Mouse (Mus musculus) hindbrain, embryonic 12.5 days (tissue): ENCODE results near the gene Dtx2. TPM values are rescaled to one million over a fixed set of nuclear protein-coding genes. Genes with fewer than 3 reads are reported as not detected.
"Not testable (repeated sequence)": the region's sequence is repeated elsewhere in the genome, so short reads cannot be mapped to it uniquely, and the experiment has no call there.

Experiments
- ATAC-seq: fragments of 200-750 bp; cut with Nextera tagmentation; 2 replicates; pipeline ENCODE4 v1.8.0; 2017; ENCODE audit warnings: moderate TSS enrichment; ENCODE audit not compliant: low FRiP score
- H3K27ac ChIP-seq: fragments of 300-500 bp; sonication (generic); 2 replicates; pipeline ENCODE4 v1.5.1; 2016; ENCODE audit warnings: mild to moderate bottlenecking
- H3K27me3 ChIP-seq: fragments of 300-500 bp; sonication (generic); 2 replicates; pipeline ENCODE4 v1.6.1; 2016; ENCODE audit warnings: mild to moderate bottlenecking
- H3K36me3 ChIP-seq: fragments of 300-500 bp; sonication (generic); 2 replicates; pipeline ENCODE4 v1.6.1; 2016; ENCODE audit warnings: mild to moderate bottlenecking
- H3K4me1 ChIP-seq: fragments of 300-500 bp; sonication (generic); 2 replicates; pipeline ENCODE4 v1.6.1; 2016
- H3K4me2 ChIP-seq: fragments of 300-500 bp; sonication (generic); replicated peaks from 2 replicates; pipeline ENCODE4 v1.6.1; 2016; ENCODE audit warnings: mild to moderate bottlenecking
- H3K4me3 ChIP-seq: fragments of 300-500 bp; sonication (generic); 2 replicates; pipeline ENCODE4 v1.5.1; 2016; ENCODE audit warnings: mild to moderate bottlenecking
- H3K9ac ChIP-seq: fragments of 300-500 bp; sonication (generic); 2 replicates; pipeline ENCODE4 v1.6.1; 2016; ENCODE audit warnings: mild to moderate bottlenecking, moderate library complexity
- H3K9me3 ChIP-seq: fragments of 300-500 bp; sonication (generic); replicated peaks from 2 replicates; pipeline ENCODE4 v1.6.1; 2016; ENCODE audit warnings: mild to moderate bottlenecking
- WGBS: fragments of 180-500 bp; shearing (Covaris S2); methylation state at CpG from one replicate; pipeline ENCODE4 v1.1.7; 2016; 5-methylcytosine and 5-hydroxymethylcytosine counted together
- polyA plus RNA-seq: library from polyadenylated mRNA; unstranded; fragments of >200 nt; fragmentation: Nextera tagmentation; extraction: Ambion mirVana; gene quantifications from 2 replicates; pipeline ENCODE4 v1.2.1, GENCODE M21; 2016

The Dtx2 gene
- polyA plus RNA-seq, 1 experiment from 2014 or later, result 31.4 TPM

DNA sequence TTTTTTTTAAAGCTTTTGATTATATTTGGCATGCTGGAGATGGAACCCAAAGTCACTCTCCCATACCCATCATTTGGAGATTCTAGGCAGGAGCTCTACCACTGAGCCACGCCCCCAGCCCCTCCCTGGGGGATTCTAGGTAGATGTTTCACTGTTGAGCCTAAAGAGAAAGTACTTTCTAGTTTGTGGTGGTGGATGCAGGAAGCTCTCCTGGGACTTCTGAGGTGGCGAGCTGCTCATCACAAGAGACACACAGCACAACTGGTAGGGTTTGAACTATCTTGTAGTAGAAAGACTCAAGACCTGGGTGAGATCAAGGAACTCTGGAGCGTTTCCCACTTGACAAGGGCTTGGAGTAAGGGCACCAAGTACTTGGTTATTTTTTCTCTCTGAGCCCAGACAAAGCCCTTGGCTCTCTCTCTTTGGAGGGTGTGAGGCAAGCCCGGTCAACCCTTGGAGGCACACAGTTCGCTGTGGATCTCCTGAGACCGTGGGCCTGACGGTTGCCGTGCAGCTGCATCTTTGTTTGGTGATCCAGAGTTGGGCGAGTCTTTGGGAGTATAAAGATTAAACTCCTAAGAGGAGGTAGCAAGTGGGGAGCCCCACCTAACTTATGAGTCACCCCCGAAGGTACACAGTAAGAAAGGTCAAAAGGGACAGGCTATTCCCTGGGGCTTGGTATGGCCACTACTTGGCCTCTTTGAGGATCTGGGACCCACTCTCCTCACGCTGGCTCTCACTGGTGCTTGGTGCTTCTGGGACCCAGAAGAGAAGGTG is 59.9 kb downstream of the Dtx2 start, which contains the start of gene Upk3bl:
Gene Upk3bl (plus strand): TSS at position 192 of the 777 bp plus-strand sequence.
- H3K4me1 ChIP-seq, result peaks cover 18% of the 10 kb centered on the region
- H3K9me3 ChIP-seq, result no peaks in the 10 kb centered on the region
- no peaks in the 10 kb centered on the region for H3K27me3 ChIP-seq
- H3K27ac ChIP-seq, result no peak within 1 kb of the TSS
- ATAC-seq, result no peak
- no peak within 1 kb of the TSS for H3K4me3 ChIP-seq
- WGBS, result 95% methylated on average over 11 of the region's 11 CpGs
- no peaks in the 10 kb centered on the region for H3K36me3 ChIP-seq
- H3K9ac ChIP-seq, result no peak within 1 kb of the TSS
- no peak within 1 kb of the TSS for H3K4me2 ChIP-seq

DNA sequence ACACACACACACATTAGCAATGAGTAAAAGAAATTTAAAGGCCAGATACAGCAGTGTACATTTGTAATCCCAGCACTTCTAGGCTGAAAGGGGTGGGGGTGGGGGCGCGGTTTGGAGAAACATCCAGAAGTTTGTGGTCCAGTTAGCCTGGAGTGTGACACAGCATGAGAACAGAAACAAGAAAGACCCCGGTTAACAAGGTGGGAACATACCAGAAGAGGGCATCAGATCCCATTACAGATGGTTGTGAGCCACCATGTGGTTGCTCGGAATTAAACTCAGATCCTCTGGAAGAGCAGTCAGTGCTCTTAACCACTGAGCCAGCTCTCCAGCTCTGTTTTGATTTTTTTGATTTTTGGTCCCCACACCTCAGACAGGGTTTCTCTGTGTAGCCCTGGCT is 61.5 kb downstream of the Dtx2 start:
- H3K27ac ChIP-seq, result no peak overlapping the region
- no peaks in the 10 kb centered on the region for H3K36me3 ChIP-seq
- no peaks in the 10 kb centered on the region for H3K9me3 ChIP-seq
- H3K4me1 ChIP-seq, result peaks cover 17% of the 10 kb centered on the region
- ATAC-seq, result no peak
- H3K9ac ChIP-seq, result no peak overlapping the region
- H3K4me2 ChIP-seq, result no peak overlapping the region
- H3K4me3 ChIP-seq, result no peak overlapping the region
- H3K27me3 ChIP-seq, result no peaks in the 10 kb centered on the region
- 45% methylated on average over 4 of the region's 4 CpGs for WGBS

DNA sequence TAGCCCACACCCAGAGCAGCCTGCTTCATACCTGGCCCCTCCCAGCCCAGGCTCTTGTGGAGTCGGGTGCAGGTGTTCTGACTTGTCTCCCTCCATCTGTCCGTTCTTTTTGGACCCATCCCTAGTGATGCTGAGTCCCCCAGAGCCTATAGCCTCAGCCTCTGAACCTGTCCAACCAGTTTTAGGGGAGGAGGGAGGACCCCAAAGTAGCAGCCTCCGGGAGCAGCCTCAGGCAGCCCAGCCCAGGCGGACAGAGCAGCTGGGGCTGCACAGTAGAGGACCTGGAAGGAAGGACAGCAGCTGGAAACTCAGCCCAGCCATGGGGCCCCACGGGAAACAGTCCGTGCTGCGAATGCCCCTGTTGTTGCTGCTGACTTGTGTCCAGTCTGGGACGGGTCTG is 62.5 kb downstream of the Dtx2 start:
- Histone ChIP-seq H3K27ac (no peak overlapping the region), H3K27me3 (no peaks in the 10 kb centered on the region), H3K9me3 (no peaks in the 10 kb centered on the region), H3K9ac (no peak overlapping the region), H3K4me1 (peaks cover 9% of the 10 kb centered on the region), H3K4me3 (no peak overlapping the region), H3K4me2 (no peak overlapping the region), H3K36me3 (no peaks in the 10 kb centered on the region)
- WGBS, result 34% methylated on average over 8 of the region's 8 CpGs
- no peak for ATAC-seq

DNA sequence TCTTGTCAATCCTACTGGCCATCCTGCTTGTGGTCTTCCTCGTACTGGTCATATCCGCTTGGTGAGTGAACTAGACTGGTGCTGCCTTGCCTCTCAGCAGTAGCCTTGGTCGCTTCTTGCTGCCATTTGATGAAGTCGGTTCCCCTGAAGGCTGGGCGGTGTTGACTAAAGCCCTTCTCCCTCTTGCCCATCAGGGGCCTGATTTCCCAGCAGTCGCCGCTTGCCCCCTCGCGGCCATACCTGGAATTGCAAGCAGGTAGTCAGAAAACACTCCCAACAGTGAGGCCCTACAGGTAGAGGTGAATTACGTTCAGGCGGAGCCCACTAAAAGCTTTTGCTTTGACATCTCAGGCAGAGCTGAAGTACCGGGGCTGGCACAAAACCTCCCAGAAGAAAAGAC is 67.0 kb downstream of the Dtx2 start:
- peaks cover 8% of the 10 kb centered on the region; the same call in 1 of the 2 replicates for H3K4me1 ChIP-seq
- H3K9ac ChIP-seq, result no peak overlapping the region
- no peaks in the 10 kb centered on the region for H3K36me3 ChIP-seq
- no peaks in the 10 kb centered on the region for H3K27me3 ChIP-seq
- no peak for ATAC-seq
- no peaks in the 10 kb centered on the region for H3K9me3 ChIP-seq
- no peak overlapping the region for H3K4me3 ChIP-seq
- no peak overlapping the region for H3K4me2 ChIP-seq
- H3K27ac ChIP-seq, result no peak overlapping the region
- 9% methylated on average over 12 of the region's 12 CpGs for WGBS

DNA sequence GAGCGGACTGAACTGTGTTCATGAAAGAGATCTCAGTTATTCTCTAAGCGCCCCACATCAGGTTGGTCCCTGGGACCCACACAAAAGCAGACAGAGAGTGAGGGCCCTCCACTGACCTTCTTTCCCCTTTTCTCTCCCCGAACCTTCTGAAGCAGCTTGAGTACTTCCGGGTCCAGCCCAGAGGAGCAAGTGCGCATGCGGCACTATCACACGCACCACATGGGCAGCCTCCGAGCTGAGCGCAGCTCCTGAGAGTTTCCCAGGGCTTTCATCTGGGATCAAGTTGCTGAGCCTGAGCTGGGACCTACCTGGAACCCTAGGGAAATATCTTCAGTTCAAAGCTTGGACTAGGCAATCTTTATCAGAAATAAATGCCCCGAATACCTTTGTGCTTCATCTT is 69.3 kb downstream of the Dtx2 start:
- Histone ChIP-seq H3K27me3 (no peaks in the 10 kb centered on the region), H3K27ac (no peak overlapping the region), H3K4me3 (no peak overlapping the region), H3K4me2 (no peak overlapping the region), H3K4me1 (0 out of 2 replicates have a peak, but pooled peaks cover 2% of the 10 kb centered on the region), H3K36me3 (no peaks in the 10 kb centered on the region), H3K9me3 (no peaks in the 10 kb centered on the region), H3K9ac (no peak overlapping the region)
- ATAC-seq, result no peak
- 88% methylated on average over 10 of the region's 10 CpGs for WGBS

DNA sequence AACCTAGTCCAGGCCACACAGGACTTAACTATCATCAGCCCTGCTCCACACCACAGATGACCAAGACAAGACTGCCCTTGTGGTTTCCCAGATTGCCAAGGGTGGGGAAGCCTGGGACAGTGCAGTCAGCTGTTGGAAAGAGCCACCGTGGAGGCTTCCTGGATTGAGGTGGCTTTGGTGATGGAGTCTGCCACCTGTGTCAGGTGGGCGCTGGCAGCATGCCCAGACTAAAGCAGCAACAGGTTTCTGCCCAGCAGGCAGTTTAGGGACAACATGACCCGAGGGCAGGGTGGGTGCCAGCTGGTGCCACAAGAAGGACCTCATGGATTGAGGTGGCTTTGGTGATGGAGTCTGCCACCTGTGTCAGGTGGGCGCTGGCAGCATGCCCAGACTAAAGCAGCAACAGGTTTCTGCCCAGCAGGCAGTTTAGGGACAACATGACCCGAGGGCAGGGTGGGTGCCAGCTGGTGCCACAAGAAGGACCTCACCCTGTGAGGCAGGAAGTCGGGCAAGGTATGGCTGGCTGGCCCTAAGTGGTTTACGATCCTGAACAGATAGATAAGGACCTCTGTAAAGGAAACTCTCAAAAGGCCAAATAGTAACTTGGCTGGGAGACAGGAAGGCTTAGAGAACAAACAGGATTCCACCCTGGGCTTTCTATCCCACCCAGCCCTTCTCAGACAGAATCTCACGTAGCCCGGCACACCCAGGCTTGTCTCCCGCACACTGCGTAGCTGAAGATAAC is 72.0 kb downstream of the Dtx2 start:
- H3K9me3 ChIP-seq, H3K4me2 ChIP-seq, H3K27me3 ChIP-seq, H3K36me3 ChIP-seq, H3K4me3 ChIP-seq, H3K27ac ChIP-seq, H3K9ac ChIP-seq, ATAC-seq, H3K4me1 ChIP-seq: not testable (repeated sequence)
- WGBS, result 79% methylated on average over 11 of the region's 11 CpGs

DNA sequence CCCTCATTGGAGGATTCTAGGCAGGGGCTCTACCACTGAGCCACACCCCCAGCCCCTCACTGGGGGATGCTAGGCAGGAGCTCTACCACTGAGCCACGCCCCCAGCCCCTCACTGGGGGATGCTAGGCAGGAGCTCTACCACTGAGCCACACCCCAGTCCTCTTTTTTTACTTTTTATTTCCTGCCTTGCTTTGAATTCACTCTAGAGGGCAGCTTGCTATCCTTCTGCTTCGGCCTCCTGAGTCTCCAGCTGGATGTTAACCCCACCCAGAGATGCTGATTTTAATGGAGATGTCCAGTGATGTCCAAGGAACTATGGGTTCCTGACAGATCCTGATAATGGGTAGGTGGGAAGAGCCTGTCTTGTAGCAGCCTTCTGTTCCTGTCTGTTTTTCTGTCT is 74.8 kb downstream of the Dtx2 start:
- H3K36me3 ChIP-seq, result no peaks in the 10 kb centered on the region
- no peak for ATAC-seq
- H3K4me2 ChIP-seq, result no peak overlapping the region
- H3K9ac ChIP-seq, result no peak overlapping the region
- 91% methylated on average over 2 of the region's 2 CpGs for WGBS
- H3K27ac ChIP-seq, result no peak overlapping the region
- no peaks in the 10 kb centered on the region for H3K4me1 ChIP-seq
- no peaks in the 10 kb centered on the region; the same call in 1 of the 2 replicates for H3K27me3 ChIP-seq
- H3K9me3 ChIP-seq, result no peaks in the 10 kb centered on the region
- no peak overlapping the region for H3K4me3 ChIP-seq

DNA sequence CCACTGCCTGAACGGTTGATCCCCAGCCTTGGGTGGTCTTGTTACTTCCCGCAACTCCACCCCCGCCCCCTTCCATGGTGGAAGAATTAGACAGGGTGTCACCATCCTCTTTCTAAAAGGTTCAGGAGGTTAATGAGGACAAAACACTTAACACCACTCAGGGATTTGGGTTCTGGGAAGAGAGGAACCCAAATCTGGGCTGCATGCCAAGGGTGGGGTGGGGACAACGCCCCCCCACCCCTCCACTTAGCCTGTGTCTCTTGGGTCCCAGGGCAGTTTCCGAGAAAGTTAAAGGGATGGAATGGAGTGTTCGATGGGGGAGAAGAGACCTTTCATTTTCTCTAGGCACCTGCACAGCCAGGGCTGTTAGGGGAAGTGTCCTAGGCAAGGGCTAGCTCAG is 78.5 kb downstream of the Dtx2 start:
- no peaks in the 10 kb centered on the region; the same call in 1 of the 2 replicates for H3K4me1 ChIP-seq
- WGBS, result 60% methylated on average over 6 of the region's 6 CpGs
- no peak overlapping the region for H3K4me3 ChIP-seq
- no peak overlapping the region for H3K27ac ChIP-seq
- no peak overlapping the region for H3K9ac ChIP-seq
- H3K36me3 ChIP-seq, result no peaks in the 10 kb centered on the region
- no peaks in the 10 kb centered on the region; the same call in 1 of the 2 replicates for H3K27me3 ChIP-seq
- no peak for ATAC-seq
- no peak overlapping the region for H3K4me2 ChIP-seq
- no peaks in the 10 kb centered on the region for H3K9me3 ChIP-seq

DNA sequence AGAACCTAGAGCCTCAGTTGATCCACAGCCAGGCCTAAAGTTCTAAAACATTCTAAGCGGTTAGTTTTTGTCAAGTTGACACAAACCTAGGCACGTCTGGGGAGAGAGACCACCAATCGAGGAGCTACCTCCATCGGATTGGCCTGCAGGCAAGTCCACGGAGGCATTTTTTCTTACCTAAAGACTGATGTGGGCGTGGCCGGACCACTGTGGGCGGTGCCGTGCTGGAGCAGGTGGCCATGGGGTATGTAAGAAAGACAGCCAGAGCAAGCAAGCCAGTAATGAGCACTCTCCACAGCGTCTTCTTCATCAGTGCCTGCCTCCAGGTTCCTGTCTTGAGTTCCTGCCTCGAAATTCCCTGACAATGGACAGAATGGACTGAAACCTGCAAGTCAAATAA is 78.9 kb downstream of the Dtx2 start:
- WGBS, result 65% methylated on average over 11 of the region's 11 CpGs
- H3K4me2 ChIP-seq, result no peak overlapping the region
- no peak overlapping the region for H3K4me3 ChIP-seq

DNA sequence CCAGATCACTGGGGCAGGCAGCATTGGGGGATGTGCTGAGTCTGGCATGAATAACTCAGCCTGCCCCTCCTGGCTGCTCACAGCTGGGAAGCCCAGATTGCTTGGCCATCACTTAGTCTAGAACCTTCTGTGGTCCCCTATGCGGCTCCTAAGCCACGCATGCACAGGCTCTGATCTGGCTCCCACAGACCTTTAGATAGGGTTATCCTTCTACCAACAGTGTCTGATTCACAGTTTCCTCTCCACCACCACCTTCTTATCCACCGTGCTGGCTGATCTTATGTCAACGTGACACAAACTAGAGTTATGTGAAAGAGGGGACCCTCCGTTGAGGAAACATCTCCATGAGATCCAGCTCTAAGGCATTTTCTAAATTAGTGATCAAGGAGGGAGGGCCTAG is 80.5 kb downstream of the Dtx2 start:
- H3K27me3 ChIP-seq, result no peaks in the 10 kb centered on the region
- no peaks in the 10 kb centered on the region; the same call in 1 of the 2 replicates for H3K4me1 ChIP-seq
- WGBS, result 94% methylated on average over 5 of the region's 5 CpGs
- no peak overlapping the region for H3K9ac ChIP-seq
- H3K4me2 ChIP-seq, result no peak overlapping the region
- no peak overlapping the region for H3K4me3 ChIP-seq
- H3K9me3 ChIP-seq, result no peaks in the 10 kb centered on the region
- no peak overlapping the region for H3K27ac ChIP-seq
- H3K36me3 ChIP-seq, result no peaks in the 10 kb centered on the region
- no peak for ATAC-seq

More for the DNA sequence above, 78.9 kb downstream of the Dtx2 start:
- no peak overlapping the region for H3K27ac ChIP-seq
- no peaks in the 10 kb centered on the region; the same call in 1 of the 2 replicates for H3K27me3 ChIP-seq
- no peaks in the 10 kb centered on the region; the same call in 1 of the 2 replicates for H3K4me1 ChIP-seq
- H3K36me3 ChIP-seq, result no peaks in the 10 kb centered on the region
- H3K9me3 ChIP-seq, result no peaks in the 10 kb centered on the region
- no peak overlapping the region for H3K9ac ChIP-seq
- no peak for ATAC-seq

DNA sequence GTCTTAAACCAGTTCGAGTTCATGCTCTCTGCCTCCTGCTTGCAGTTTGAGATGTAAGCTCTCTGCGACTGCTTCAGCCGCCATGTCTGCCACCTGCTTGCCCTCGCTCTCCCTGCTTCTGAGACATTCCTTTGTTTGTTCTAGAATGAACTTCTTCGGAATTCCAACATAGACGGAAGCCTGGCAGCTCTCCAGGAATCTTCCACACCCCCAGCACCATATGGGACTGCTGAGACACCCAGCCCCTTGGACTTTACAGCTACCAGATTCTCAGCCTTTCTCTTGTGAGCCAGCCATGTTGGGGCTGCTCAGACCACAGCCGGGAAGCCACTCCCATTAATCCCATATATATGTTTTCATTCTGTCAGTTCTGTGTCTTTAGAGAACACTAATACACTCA is 81.7 kb downstream of the Dtx2 start:
- Histone ChIP-seq H3K4me2 (no peak overlapping the region), H3K4me1 (no peaks in the 10 kb centered on the region; the same call in 1 of the 2 replicates), H3K27me3 (no peaks in the 10 kb centered on the region), H3K9ac (no peak overlapping the region), H3K4me3 (no peak overlapping the region), H3K9me3 (no peaks in the 10 kb centered on the region), H3K36me3 (no peaks in the 10 kb centered on the region), H3K27ac (no peak overlapping the region)
- WGBS, result 50% methylated on average over 7 of the region's 7 CpGs
- ATAC-seq, result no peak

DNA sequence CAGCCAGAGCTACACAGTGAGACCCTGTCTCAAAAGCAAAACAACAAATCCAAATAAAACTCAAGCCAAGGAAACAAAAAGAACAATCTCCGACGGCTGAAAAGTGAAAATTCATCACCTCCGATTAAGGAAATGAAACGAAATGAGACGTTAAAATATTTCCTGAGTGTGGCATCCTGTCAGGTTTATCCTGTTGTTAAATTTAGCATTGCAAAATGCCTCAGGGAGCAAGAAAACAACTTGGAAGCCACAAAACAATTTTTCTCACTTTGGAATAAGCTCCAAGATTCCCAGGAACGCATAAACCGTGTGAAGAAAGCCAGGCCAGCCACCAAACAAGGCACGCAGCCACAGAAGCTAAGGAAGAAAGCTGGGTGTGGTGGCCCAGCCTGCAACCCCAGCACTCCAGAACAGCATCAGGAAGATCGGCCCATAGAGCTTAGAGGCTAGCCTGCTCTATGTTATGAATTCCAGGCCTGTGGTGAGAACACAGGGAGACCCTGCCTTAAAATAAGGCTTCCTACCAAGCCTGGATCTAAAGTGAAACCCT is 82.5 kb downstream of the Dtx2 start:
- WGBS, result 89% methylated on average over 9 of the region's 9 CpGs
- H3K4me2 ChIP-seq, result no peak overlapping the region

More for the DNA sequence above, 82.5 kb downstream of the Dtx2 start:
- no peak for ATAC-seq
- no peak overlapping the region for H3K27ac ChIP-seq
- H3K4me3 ChIP-seq, result no peak overlapping the region
- no peaks in the 10 kb centered on the region for H3K27me3 ChIP-seq
- H3K4me1 ChIP-seq, result no peaks in the 10 kb centered on the region; the same call in 1 of the 2 replicates
- H3K36me3 ChIP-seq, result no peaks in the 10 kb centered on the region
- H3K9ac ChIP-seq, result no peak overlapping the region
- no peaks in the 10 kb centered on the region for H3K9me3 ChIP-seq
